Mouse (Mus musculus): ENCODE data around the gene Avil. TPM values are rescaled to one million over a fixed set of nuclear protein-coding genes. Genes with fewer than 3 reads are reported as not detected.
"Not testable (repeated sequence)": the region's sequence is repeated elsewhere in the genome, so short reads cannot be mapped to it uniquely, and the experiment has no call there.

Avil gene
- total RNA-seq, 2 experiments from 2014 or later = 0.11 to 0.18 TPM

DNA sequence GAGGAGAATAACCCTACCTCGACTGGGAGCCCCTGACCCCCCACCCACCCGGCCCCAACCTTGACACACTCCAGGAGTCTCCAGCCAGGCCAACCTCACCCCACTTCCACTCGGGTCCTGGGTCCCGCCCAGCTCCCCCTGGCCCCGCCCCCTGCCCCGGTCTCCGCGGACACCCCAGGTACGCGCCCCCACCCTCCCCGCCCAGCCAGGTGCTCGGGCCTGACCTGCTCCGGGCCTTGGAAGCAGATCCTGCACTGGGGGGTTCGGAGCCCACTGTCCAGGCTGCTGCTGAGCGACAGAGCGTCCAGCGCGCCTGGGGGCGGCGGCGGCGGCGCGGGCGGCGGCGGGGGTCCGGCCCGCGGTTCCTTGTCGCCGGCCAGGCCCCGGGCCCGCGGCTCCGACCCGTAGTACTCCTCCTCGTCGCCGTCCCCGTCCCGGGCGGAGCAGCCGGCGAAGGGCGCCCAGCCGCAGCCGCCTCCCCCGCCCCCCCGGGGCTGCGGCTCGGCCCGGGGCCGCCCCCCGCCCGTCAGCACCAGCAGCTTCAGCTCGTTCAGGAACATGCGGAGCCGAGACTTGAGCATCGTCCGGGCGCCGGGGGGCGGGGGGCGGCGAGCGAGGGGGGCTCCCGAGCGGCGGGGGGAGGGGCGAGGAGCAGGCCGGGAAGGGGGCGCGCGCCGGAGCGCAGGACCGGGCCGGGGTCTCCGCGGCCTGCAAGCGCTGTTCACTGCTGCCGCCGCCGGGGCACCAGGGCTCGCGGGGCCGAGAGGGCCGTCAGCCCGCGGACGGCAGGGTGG is 58.9 kb downstream of the Avil start:
- peak in 1 of 2 experiments; percentile 50 for DNase-seq (ENCODE audit: low spot score in 2 of 2)

DNA sequence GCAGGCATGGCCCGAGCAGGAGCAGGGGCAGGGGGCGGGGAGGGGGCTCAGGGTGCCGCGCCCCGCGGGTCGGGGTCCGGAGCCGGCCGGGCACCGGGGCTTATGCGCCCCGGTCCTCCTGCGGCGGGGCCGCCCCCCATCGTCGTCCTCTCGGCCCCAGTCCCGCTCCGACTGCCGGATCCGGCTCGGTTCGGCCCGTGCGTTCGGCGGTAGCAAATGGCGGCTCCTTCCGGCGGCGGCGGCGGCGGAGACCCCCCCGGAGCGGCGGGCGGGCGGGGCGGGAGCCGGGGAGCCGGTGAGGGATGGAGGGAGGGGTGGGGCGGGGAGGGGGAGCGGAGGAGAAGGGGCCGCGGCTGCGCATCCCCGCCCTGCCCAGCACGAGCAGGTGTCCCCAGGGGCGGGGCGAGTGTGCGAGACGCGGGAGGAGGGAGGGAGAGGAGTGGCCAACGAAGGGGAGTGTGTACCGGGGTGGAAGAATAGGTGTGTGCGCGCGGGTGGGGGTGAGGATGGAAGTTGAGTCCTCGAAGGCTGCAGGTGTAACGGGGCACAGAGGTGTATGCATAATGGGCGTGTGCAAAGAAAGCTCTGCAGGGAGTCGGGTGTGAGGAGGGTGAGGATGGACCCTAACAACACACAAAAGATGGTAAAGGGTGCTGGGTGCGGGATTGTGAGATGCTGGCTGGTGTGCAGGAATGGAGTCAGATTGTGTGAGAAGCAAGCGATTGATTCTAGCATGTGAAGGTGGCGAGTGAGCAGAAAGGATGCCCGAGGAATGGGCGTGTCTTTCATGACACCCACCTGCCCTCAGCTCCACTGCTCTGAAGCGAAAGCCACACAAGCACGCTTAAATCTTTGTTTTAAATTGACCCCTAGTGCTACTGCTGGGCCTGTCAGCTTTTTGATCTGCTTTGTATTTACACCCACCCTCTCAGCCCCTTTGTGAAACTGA is 59.7 kb downstream of the Avil start, which contains the start of gene March9:
Gene March9, minus strand, starts transcription at position 217 of the 949 bp plus-strand sequence.
- DNase-seq (ENCODE audit: low spot score in 2 of 2) = peak; percentile 71 to 80

DNA sequence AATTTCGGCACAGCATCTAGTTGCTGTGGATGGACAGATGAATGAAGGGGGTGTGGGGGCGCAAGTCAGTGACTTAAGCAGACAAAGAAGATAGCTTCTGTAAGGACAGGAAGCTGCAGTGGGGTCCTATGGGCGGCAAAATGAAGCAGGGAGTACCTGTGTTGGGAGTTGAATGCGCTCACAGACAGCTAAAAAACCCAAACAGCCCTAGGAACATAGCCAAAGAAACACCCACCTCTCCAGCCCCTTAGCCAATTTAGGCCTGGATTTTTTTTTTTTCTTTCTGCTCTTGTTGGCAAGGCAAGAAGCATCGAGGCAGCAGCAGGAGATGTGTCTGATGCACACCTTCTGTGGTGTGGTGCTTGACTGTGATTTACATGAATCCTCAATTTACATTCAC is 60.6 kb downstream of the Avil start:
- no peak for DNase-seq (ENCODE audit: low spot score in 2 of 2)

DNA sequence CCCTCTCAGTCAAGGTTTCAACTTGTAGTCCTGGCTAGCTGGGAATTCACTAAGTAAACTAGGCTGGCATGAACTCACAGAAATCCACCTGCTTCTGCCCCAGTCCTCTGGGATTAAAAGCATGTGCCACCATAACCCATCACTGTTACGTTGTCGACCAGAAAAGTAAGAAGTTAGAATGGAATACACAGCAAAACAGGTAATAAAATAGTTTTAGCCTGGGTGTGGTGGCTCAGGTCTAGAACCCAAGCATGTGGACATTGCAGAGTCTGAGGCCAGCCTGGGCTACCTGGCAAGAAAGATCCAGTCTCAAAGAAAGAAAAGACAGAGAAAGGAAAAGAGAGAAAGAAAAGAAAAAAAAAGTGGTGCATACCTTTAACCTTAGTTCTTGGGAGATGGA is 61.0 kb downstream of the Avil start:
- DNase-seq (ENCODE audit: low spot score in 2 of 2) = no peak

DNA sequence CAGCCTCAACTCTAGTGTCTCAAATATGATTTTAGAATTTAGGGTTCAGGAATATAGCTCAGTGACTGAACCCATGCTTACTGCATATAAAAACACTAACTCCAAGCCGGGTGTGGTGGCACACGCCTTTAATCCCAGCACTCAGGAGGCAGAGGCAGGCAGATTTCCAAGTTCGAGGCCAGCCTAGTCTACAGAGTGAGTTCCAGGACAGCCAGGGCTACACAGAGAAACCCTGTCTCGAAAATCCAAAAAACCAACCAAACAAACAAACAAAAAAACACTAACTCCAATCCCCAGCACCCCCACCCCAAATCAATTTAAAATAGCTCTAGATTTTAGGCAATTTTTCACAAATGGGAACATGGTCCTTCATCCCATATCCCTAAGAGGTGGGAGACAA is 61.6 kb downstream of the Avil start:
- DNase-seq (ENCODE audit: low spot score in 2 of 2) = not testable (repeated sequence)

DNA sequence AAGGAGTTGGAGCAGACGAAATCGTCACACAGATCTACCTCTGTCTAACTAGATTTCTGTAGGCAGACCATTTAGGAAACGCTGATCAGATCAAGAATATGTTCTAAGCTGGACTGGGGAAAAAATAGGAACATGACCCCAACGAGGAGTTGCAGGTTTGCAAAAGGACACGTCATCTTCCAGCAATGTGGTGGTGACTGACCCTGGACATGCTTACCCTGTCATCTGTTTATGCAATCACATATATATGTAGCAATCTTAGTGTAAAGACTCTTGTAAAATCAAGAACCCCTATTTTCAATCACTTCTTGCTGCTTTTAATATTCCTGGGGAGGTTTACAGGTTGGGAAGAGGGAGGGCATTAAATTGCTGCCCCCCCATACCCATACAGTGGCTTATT is 62.0 kb downstream of the Avil start:
- DNase-seq (ENCODE audit: low spot score in 2 of 2) = no peak

DNA sequence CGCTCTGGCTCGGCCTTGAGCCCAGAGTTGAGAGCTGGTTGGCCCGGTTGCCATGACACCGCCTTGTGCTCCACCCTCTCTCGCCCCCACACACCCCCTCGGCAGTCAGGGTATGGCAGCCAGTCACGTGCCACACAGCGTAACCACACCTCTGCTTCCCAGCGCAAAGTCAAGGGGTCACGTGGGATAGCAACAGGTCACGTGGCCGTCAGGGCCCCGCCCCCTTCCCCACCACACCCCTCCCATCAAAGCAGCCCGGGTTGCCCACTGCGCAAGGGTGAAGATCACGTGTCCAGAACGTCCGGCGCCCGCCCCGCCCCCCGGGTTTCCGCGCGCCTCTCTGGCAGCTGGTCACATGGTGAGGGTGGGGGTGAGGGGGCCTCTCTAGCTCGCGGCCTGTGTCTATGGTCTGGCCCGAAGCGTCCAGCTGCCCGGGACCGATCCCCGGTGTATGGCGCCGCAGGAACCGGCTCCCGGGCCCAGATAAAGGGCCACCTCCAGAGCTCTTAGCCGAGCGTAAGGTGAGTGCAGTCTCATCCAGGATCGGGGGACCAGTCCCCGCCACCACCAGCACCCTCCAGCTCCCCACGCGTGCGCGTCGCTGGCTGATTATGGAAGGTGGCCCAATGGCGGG is 62.8 kb downstream of the Avil start, which contains the start of gene Cdk4:
Gene Cdk4, plus strand, starts transcription at position 296 of the 634 bp plus-strand sequence.
- DNase-seq (ENCODE audit: low spot score in 2 of 2) = peak; percentile 98 to 99

DNA sequence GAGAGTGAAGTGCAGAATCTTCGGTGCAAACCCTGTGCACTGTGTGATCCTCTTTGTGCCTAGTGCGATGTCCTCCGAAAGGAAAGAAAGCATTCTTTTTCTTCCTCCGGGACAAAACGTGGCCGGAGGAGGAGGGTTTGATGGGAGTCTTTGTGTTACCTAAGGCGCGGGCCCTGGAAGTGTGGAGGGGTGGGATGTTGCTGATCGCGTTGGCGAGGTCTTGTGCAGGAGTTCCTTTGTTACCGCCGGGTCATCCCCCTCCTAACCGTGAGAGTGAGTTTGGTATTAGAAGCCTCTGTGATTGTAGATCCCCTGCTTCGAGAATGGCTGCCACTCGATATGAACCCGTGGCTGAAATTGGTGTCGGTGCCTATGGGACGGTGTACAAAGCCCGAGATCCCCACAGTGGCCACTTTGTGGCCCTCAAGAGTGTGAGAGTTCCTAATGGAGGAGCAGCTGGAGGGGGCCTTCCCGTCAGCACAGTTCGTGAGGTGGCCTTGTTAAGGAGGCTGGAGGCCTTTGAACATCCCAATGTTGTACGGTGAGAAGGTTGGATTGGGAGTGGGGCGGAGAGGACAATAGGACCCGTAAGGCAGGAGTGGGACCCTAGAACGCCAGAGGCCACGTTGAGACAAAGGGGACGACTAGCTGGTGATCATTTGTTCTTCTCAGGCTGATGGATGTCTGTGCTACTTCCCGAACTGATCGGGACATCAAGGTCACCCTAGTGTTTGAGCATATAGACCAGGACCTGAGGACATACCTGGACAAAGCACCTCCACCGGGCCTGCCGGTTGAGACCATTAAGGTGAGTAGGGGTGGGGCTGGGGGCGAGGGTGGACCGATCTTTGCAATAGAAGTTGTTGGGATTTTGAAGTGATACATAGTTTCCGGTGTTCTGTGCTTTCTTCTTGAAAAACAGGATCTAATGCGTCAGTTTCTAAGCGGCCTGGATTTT is 63.7 kb downstream of the Avil start:
- DNase-seq (ENCODE audit: low spot score in 2 of 2) = peak in 1 of 2 experiments; percentile 42

DNA sequence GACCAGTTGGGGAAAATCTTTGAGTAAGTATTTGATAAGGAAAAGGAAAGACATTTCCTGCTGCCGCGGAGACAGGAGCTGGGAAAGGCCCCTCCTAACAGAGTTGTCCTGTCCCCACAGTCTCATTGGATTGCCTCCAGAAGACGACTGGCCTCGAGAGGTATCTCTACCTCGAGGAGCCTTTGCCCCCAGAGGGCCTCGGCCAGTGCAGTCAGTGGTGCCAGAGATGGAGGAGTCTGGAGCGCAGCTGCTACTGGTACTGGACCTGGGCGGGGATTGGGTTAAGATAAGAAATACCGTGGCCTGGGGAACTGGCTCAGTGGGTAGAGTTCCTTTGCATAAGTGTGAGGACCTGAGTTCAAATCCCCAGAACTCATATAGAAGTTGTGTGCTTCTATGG is 65.5 kb downstream of the Avil start:
- DNase-seq (ENCODE audit: low spot score in 2 of 2) = no peak

DNA sequence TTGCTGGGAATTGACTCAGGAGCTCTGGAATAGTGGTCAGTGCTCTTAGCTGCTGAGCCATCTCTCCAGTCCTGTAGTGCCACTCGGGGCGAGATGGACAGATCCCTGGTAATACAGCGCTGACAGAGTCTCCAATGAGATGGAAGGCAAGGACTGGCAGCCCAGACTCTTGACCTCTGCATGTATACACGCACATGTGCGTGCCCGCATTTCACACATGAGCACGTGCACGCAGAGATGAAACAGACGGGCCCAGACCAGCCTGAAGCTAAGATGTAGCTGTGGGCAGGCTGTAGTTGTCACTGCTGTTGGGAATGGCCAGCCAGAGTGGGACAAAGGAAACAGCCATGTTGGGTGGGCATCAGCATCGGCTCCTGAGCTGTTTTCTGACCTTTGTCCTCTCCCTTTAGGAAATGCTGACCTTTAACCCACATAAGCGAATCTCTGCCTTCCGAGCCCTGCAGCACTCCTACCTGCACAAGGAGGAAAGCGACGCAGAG is 66.1 kb downstream of the Avil start:
- DNase-seq (ENCODE audit: low spot score in 2 of 2) = no peak

DNA sequence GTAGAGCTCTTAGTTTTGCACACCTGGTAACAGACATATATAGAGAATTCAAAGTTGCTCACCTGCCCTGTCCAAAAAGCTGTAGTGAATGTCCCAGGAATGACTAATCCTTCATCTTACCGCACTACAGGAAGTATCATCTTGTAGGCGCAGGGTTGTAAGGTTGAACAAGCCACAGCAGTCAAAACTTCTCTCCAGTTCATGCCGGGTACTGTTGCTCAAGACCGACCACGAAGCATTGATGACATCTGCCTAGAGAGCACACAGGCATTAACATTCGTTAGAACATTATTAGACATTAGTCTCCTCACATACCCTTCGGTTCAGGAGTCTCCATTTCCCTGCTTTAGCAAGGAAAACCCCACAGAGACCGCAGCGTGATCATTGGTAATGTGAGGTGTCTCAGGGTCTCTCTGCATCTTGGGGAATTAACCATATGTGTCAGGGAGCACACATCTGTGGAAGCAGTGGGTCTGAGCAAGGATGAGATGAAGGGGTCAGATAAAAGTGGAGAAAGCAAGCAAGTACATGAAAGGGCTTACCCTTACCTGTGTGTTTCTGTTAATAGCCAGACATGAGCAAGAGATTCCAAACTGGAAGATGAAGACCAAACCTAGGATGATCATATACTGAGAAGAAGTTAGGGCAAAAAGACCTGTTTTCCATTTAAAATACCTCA is 68.0 kb downstream of the Avil start:
- DNase-seq (ENCODE audit: low spot score in 2 of 2) = no peak

DNA sequence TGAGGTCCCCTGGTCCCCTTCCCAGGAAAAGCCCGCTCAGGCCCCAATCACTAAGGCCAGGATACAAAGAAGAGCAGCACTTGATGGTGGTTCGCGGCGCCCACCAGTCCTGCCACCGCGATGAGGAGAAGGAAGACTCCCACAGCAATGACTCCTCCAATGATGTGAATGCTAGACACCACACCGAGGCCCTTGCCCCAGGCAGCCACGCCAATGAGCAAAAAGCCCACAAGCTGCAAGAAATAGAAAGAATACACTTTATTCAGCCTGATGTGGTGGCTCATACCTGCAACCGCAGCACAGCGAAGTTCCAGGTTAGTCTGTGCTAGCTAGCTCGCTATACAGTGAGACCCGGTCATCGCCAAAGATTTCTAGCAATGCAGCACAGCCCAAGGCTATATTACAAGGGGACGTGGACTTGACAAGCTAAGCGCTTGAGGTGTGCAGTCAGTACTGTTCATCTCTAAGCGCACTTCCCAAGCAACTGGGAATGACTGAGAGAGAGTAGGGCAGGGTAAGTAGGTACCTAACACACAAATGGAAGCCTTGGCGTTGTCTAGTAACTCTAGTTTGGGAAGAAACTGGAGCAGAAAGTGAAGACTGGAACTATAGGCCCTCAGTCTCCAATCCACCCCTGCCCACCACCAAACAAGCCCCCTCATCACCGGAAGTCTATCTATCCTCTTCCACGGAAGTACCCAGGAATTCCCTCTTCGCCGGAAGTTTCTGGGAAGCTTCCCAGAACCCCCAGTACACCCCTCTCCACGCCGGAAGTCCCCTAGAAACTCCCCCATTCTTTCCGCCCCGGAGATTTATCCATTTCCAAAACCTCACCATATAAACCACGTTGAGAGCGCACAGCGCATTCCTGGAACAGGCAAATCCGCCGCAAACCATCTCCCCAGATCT is 69.0 kb downstream of the Avil start:
- DNase-seq (ENCODE audit: low spot score in 2 of 2) = no peak

Small RNA genes lying within 50 kb of the gene (microRNA-seq; reads per million reads assigned to microRNA genes)
- gene Mir26a-2 (13.0 to 306 reads per million in 2 experiments), gene Mir546 (0.22 to 0.78 reads per million in 2 experiments)

Other genes starting within 250 kb of the Avil start
- 10 to 100 TPM in 1 of 2 experiments, 1 to 10 TPM in 1; 7.4 to 10.3 TPM for gene Atp23, start 99.4 kb upstream of the Avil start, total RNA-seq (2021)
- 10 to 100 TPM; 78.9 to 88.9 TPM for gene Ctdsp2, start 22.0 kb upstream of the Avil start, total RNA-seq (2021)
- gene Tsfm, start 30.1 kb downstream of the Avil start, total RNA-seq (2021) = 10 to 100 TPM; 31.4 to 36.3 TPM
- 10 to 100 TPM; 12.6 to 14.0 TPM for gene Mettl1, start 40.7 kb downstream of the Avil start, total RNA-seq (2021)
- under 1 TPM; 0.27 to 0.34 TPM for gene Eef1akmt3, start 40.8 kb downstream of the Avil start, total RNA-seq (2021)
- under 1 TPM; 0.45 to 0.75 TPM for gene Cyp27b1, start 47.5 kb downstream of the Avil start, total RNA-seq (2021)
- 10 to 100 TPM; 48.6 to 48.9 TPM for gene March9, start 59.5 kb downstream of the Avil start, total RNA-seq (2021)
- 100 to 1,000 TPM; 157 to 178 TPM for gene Cdk4, start 62.8 kb downstream of the Avil start, total RNA-seq (2021)
- gene Tspan31, start 69.6 kb downstream of the Avil start, total RNA-seq (2021) = 10 to 100 TPM; 59.9 to 63.4 TPM
- 100 to 1,000 TPM; 542 to 553 TPM for gene Agap2, start 74.6 kb downstream of the Avil start, total RNA-seq (2021)
- gene Os9, start 120.4 kb downstream of the Avil start, total RNA-seq (2021) = 10 to 100 TPM; 94.3 to 98.3 TPM
- gene B4galnt1, start 164.5 kb downstream of the Avil start, total RNA-seq (2021) = 100 to 1,000 TPM; 107 to 116 TPM
- gene Slc26a10, start 179.9 kb downstream of the Avil start, total RNA-seq (2021) = 1 to 10 TPM; 2.0 to 2.6 TPM
- gene Arhgef25, start 189.4 kb downstream of the Avil start, total RNA-seq (2021) = 100 to 1,000 TPM; 125 to 132 TPM
- 100 to 1,000 TPM; 187 to 203 TPM for gene Dtx3, start 195.0 kb downstream of the Avil start, total RNA-seq (2021)
- 10 to 100 TPM; 38.3 to 38.4 TPM for gene Pip4k2c, start 210.9 kb downstream of the Avil start, total RNA-seq (2021)

Measured in layer of hippocampus, postnatal 10 days (tissue).